Mouse (Mus musculus) ES-E14 (cell line): ENCODE measurements around the gene Eif3b. TPM values are rescaled to one million over a fixed set of nuclear protein-coding genes. Genes with fewer than 3 reads are reported as not detected.
"Not testable (repeated sequence)": the region's sequence is repeated elsewhere in the genome, so short reads cannot be mapped to it uniquely, and the experiment has no call there.

Experiments used
- DNase-seq: peaks from one replicate; pipeline ENCODE4 v3.0.0-alpha.2; 2013; ENCODE audit warnings: low read depth, low spot score
- H3K27ac ChIP-seq: 2 replicates; pipeline ENCODE4 v1.5.1; 2012; ENCODE audit warnings: low read depth, mild to moderate bottlenecking, low read length, moderate library complexity, mixed read lengths; ENCODE audit not compliant: poor library complexity, insufficient read depth, severe bottlenecking
- H3K36me3 ChIP-seq: 2 replicates; pipeline ENCODE4 v1.6.1; 2012; ENCODE audit warnings: mild to moderate bottlenecking, low read length, moderate library complexity, mixed read lengths; ENCODE audit not compliant: control insufficient read depth, poor library complexity, insufficient read depth, severe bottlenecking
- H3K4me1 ChIP-seq, 2 experiments: fragments of 150-350 bp in 1 of 2; sonication (generic) in 1 of 2; 2 replicates each; pipeline ENCODE4 v1.6.1; 2012; ENCODE audit warnings: low read length in 2 of 2, mild to moderate bottlenecking in 1 of 2, mixed read lengths in 1 of 2; ENCODE audit not compliant: control insufficient read depth in 2 of 2, insufficient read depth in 2 of 2, poor library complexity in 1 of 2
- H3K4me3 ChIP-seq, 2 experiments: fragments of 150-350 bp in 1 of 2; sonication (generic) in 1 of 2; 2 replicates each; pipeline ENCODE4 v1.5.1; 2012; ENCODE audit warnings: low read length in 2 of 2, low read depth in 1 of 2, mild to moderate bottlenecking in 1 of 2, mixed read lengths in 1 of 2; ENCODE audit not compliant: insufficient read depth in 1 of 2, poor library complexity in 1 of 2, severe bottlenecking in 1 of 2
- H3K9ac ChIP-seq: 2 replicates; pipeline ENCODE4 v1.6.1; 2012; ENCODE audit warnings: low read depth, mild to moderate bottlenecking, low read length, mixed read lengths; ENCODE audit not compliant: poor library complexity, insufficient read depth, severe bottlenecking
- H3K9me3 ChIP-seq: fragments of 150-350 bp; sonication (generic); 2 replicates; pipeline ENCODE4 v1.6.1; 2012; ENCODE audit warnings: low read depth, mild to moderate bottlenecking, low read length; ENCODE audit not compliant: control insufficient read depth, insufficient read depth
- CHD2 ChIP-seq: IDR thresholded peaks from 2 replicates; pipeline ENCODE4 v1.6.1; 2014; ENCODE audit warnings: mild to moderate bottlenecking, low read depth, low read length, inconsistent platforms
- HCFC1 ChIP-seq: IDR thresholded peaks from 2 replicates; pipeline ENCODE4 v1.6.1; 2012; ENCODE audit warnings: low read length, inconsistent platforms, borderline replicate concordance; ENCODE audit not compliant: insufficient read depth
- MAFK ChIP-seq: IDR thresholded peaks from 2 replicates; pipeline ENCODE4 v1.6.1; 2014; ENCODE audit warnings: mild to moderate bottlenecking, low read depth, low read length, inconsistent platforms; ENCODE audit not compliant: insufficient read depth
- ZC3H11A ChIP-seq: IDR thresholded peaks from 2 replicates; pipeline ENCODE4 v1.6.1; 2012; ENCODE audit warnings: low read depth, mild to moderate bottlenecking, inconsistent platforms, low read length, borderline replicate concordance
- ZNF384 ChIP-seq: IDR thresholded peaks from 2 replicates; pipeline ENCODE4 v1.6.1; 2012; ENCODE audit warnings: low read depth, low read length, inconsistent platforms
- in situ Hi-C, 2 experiments: fragments of 600-800 bp; cut with MboI; formaldehyde crosslinking; loops; one replicate each; pipeline ENCODE4 v1.15.1; 2025; ENCODE audit warnings: low sequenced_read_pairs in 2 of 2, inconsistent platforms in 1 of 2; ENCODE audit not compliant: unreplicated experiment in 2 of 2
- total RNA-seq: library from RNA; depleted of rRNA; stranded (reverse); fragments of 300-350 nt; gene quantifications from 2 replicates; pipeline ENCODE4 v1.2.3, GENCODE M21; 2012

Eif3b gene
- total RNA-seq, 1 experiment: 273 TPM

DNA sequence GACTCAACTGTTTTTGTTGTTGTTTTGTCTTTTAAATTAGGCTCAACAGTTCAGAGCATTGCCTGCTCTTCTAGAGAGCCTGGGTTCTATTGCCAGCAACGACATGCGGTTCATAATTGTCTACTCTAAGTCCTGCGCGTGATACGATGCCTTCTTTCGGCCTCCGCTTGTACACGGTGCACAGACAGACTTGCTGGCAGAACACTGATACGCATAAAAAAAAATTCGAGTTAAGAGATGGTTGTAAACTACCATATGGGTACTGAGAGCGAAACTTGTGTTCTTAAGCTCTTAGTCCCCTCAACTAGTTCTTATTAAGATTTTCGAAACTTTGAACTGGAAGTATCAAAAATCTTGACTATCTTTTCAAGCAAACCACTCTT is 1.0 kb upstream of the Eif3b start:
- DNase-seq: no peak
- no peaks in the 10 kb centered on the region for H3K9me3 ChIP-seq
- peak overlapping the region; percentile 66 to 91 for H3K4me3 ChIP-seq
- peaks cover 5% of the 10 kb centered on the region; the same call in 1 of the 2 replicates for H3K36me3 ChIP-seq
- peaks cover 0 to 4% of the 10 kb centered on the region in 2 experiments; a peak in 1 of 4 replicates for H3K4me1 ChIP-seq
- H3K27ac ChIP-seq: peak overlapping the region; percentile 96
- in situ Hi-C loops: loop anchor here (25.0 kb wide), 1 partner anchor 581 kb away; the partner anchor contains the start of genes Gm26938 (in 2 of the 2) and Psmg3 (in 2 of the 2)
- TF ChIP-seq ZC3H11A (no peak), CHD2 (0 out of 2 replicates have a peak, but pooled peaks have one; percentile 7)
- peak overlapping the region; percentile 100 for H3K9ac ChIP-seq

DNA sequence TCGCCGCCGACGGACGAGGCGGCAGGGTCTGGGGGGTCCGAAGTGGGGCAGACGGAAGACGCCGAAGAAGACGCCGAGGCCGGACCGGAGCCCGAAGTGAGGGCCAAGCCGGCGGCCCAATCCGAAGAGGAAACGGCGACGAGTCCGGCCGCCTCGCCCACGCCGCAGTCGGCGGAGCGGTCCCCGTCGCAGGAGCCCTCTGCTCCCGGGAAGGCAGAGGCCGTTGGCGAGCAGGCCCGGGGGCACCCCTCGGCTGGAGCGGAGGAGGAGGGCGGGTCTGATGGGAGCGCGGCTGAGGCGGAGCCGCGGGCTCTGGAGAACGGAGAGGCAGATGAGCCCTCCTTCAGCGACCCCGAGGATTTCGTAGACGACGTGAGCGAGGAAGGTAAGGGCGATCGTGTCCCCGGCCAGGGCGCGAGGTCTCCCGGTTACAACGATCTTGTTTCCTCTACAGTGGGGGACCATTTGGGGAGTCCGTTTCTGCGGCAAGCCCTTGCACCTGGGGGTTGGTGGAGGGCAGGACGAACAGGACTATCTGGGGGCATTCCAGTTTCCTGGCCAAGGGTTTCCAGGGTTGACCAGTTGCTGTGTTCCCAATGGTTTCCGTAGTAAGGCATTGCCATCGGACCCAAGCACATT is 433 bp downstream of the Eif3b start:
- H3K9ac ChIP-seq: peak overlapping the region; percentile 99
- no peak for TF ChIP-seq ZC3H11A
- no peak for TF ChIP-seq ZNF384
- TF ChIP-seq MAFK: no peak
- TF ChIP-seq CHD2: no peak
- no peak for TF ChIP-seq HCFC1
- H3K27ac ChIP-seq: peak overlapping the region; percentile 77; the same call in 1 of the 2 replicates
- H3K4me3 ChIP-seq: peak overlapping the region; percentile 66 to 98
- H3K36me3 ChIP-seq: peaks cover 12% of the 10 kb centered on the region; the same call in 1 of the 2 replicates
- DNase-seq: no peak
- no peaks in the 10 kb centered on the region for H3K9me3 ChIP-seq
- in situ Hi-C loops: loop anchor here (25.0 kb wide), 1 partner anchor 582 kb away; the partner anchor contains the start of genes Gm26938 (in 2 of the 2) and Psmg3 (in 2 of the 2)
- peaks cover 0 to 8% of the 10 kb centered on the region in 2 experiments; a peak in 1 of 4 replicates for H3K4me1 ChIP-seq

DNA sequence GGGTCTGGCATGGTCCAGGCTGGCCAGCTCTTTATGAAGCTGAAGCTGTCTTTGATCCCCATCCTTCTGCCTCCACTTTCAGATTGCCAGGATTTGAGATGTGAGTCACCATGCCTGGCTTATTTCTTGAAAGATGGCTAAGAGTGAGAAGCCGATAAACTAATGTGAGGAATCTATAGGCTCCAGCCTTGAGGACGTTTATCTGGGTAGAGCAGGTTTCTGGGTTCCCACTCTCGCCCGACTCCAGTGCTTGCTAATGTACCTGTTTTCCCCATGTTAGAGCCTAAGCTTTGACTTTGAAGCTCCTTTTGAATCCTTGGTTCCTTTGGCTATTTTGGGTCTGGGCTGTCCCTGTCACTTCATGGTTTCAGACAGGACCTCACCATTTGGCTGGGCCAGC is 1.5 kb downstream of the Eif3b start:
- H3K9me3 ChIP-seq: no peaks in the 10 kb centered on the region
- H3K4me3 ChIP-seq: peak overlapping the region; percentile 66 to 98
- in situ Hi-C loops: loop anchor here (25.0 kb wide), 1 partner anchor 583 kb away; the partner anchor contains the start of genes Gm26938 (in 2 of the 2) and Psmg3 (in 2 of the 2)
- H3K36me3 ChIP-seq: peaks cover 17% of the 10 kb centered on the region
- H3K9ac ChIP-seq: peak overlapping the region; percentile 41; the same call in 1 of the 2 replicates
- no peak for TF ChIP-seq ZC3H11A
- TF ChIP-seq HCFC1: no peak
- no peak for TF ChIP-seq MAFK
- no peak for TF ChIP-seq CHD2
- TF ChIP-seq ZNF384: no peak
- no peak overlapping the region for H3K27ac ChIP-seq
- DNase-seq: no peak
- peaks cover 0 to 8% of the 10 kb centered on the region in 2 experiments; a peak in 1 of 4 replicates for H3K4me1 ChIP-seq

DNA sequence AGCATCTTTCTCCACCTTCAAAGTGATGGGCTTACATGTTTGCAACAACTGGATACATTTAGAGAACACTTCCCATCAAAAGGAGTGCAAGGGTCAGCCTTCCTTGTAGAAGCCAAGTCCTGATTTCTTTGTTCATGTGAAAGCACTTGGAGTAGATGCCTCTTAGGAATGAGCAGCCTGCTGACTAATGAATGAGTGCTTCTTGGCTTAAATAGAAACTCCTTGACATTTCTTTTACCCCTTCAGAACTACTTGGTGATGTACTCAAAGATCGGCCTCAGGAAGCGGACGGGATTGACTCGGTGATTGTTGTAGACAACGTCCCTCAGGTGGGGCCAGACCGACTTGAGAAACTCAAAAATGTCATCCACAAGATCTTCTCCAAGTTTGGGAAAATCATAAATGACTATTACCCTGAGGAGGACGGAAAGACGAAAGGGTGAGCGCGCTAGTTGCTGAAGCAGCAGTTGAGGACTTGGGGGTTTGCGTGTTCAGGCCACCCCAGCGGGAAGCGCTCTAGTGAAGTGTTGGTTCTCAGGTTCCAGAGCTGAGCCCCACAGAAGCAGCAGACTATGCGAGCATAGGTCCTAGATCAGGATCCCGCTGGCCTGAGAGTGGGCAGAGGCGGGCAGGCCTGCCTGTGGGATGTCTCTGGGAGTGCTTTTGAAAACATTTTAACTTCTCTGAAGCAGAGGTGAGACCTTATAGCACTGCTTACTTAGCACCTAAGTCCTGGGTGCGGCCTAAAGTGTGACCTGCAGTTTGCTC is 6.1 kb downstream of the Eif3b start:
- Histone ChIP-seq H3K4me1 (peaks cover 0 to 8% of the 10 kb centered on the region in 2 experiments; a peak in 1 of 4 replicates), H3K36me3 (peaks cover 56% of the 10 kb centered on the region), H3K9ac (no peak overlapping the region), H3K4me3 (no peak overlapping the region), H3K27ac (no peak overlapping the region), H3K9me3 (no peaks in the 10 kb centered on the region)
- in situ Hi-C loops: no loop called here
- DNase-seq: no peak
- TF ChIP-seq HCFC1 (no peak), ZC3H11A (no peak), CHD2 (no peak)

- H3K9me3 ChIP-seq, H3K9ac ChIP-seq, DNase-seq, H3K4me1 ChIP-seq, H3K27ac ChIP-seq, in situ Hi-C loops, H3K4me3 ChIP-seq: not testable (repeated sequence)
- H3K36me3 ChIP-seq: peaks cover 76% of the 10 kb centered on the region
Measured at GRCm38 (mm10) chr5:140439117-140439516, 20.0 kb downstream of the Eif3b start.
